Mouse (Mus musculus) urinary bladder, postnatal 10 days (tissue): Measurements from ENCODE around the gene Atxn7l3b.
"Not testable (repeated sequence)": the region's sequence is repeated elsewhere in the genome, so short reads cannot be mapped to it uniquely, and the experiment has no call there.

Source experiments
- DNase-seq: peaks from one replicate; pipeline ENCODE4 v3.0.0; 2022; ENCODE audit warnings: low spot score

Atxn7l3b gene

GRCm38 (mm10) chr10:112928452-112929221 lies at the start of gene Atxn7l3b:
Gene Atxn7l3b, minus strand, starts transcription at chr10:112929001.
- DNase-seq: peak; percentile 86

GRCm38 (mm10) chr10:112977586-112977985 lies 48.8 kb upstream of the Atxn7l3b start:
- no peak for DNase-seq

GRCm38 (mm10) chr10:112973286-112974026 lies 44.7 kb upstream of the Atxn7l3b start:
- DNase-seq: no peak

GRCm38 (mm10) chr10:112970002-112970589 lies 41.3 kb upstream of the Atxn7l3b start:
- no peak for DNase-seq

- DNase-seq: no peak
Measured at GRCm38 (mm10) chr10:112967578-112967977, 38.8 kb upstream of the Atxn7l3b start.

GRCm38 (mm10) chr10:112962216-112962615 lies 33.4 kb upstream of the Atxn7l3b start:
- not testable (repeated sequence) for DNase-seq

GRCm38 (mm10) chr10:112954140-112954539 lies 25.3 kb upstream of the Atxn7l3b start:
- DNase-seq: no peak

GRCm38 (mm10) chr10:112948453-112948852 lies 19.7 kb upstream of the Atxn7l3b start:
- DNase-seq: no peak

- DNase-seq: no peak
Measured at GRCm38 (mm10) chr10:112929222-112929615, 418 bp upstream of the Atxn7l3b start.

- no peak for DNase-seq
Measured at GRCm38 (mm10) chr10:112926961-112927360, 1.8 kb downstream of the Atxn7l3b start.

- no peak for DNase-seq
Measured at GRCm38 (mm10) chr10:112926271-112926670, 2.5 kb downstream of the Atxn7l3b start.

- no peak for DNase-seq
Measured at GRCm38 (mm10) chr10:112916575-112917190, 12.1 kb downstream of the Atxn7l3b start.

GRCm38 (mm10) chr10:112900243-112900642 lies 28.6 kb downstream of the Atxn7l3b start:
- DNase-seq: no peak

GRCm38 (mm10) chr10:112899796-112900195 lies 29.0 kb downstream of the Atxn7l3b start:
- no peak for DNase-seq

GRCm38 (mm10) chr10:112896636-112897035 lies 32.2 kb downstream of the Atxn7l3b start:
- DNase-seq: no peak

- no peak for DNase-seq
Measured at GRCm38 (mm10) chr10:112893622-112894252, 35.1 kb downstream of the Atxn7l3b start.

GRCm38 (mm10) chr10:112884064-112884463 lies 44.7 kb downstream of the Atxn7l3b start:
- no peak for DNase-seq

GRCm38 (mm10) chr10:112883688-112884004 lies 45.2 kb downstream of the Atxn7l3b start:
- no peak for DNase-seq

GRCm38 (mm10) chr10:112882789-112883687 lies 45.8 kb downstream of the Atxn7l3b start:
- DNase-seq: no peak

- no peak for DNase-seq
Measured at GRCm38 (mm10) chr10:112882149-112882548, 46.7 kb downstream of the Atxn7l3b start.
